10 mouse cellular contexts compared by ENCODE assay signal in the genomic region with DNA sequence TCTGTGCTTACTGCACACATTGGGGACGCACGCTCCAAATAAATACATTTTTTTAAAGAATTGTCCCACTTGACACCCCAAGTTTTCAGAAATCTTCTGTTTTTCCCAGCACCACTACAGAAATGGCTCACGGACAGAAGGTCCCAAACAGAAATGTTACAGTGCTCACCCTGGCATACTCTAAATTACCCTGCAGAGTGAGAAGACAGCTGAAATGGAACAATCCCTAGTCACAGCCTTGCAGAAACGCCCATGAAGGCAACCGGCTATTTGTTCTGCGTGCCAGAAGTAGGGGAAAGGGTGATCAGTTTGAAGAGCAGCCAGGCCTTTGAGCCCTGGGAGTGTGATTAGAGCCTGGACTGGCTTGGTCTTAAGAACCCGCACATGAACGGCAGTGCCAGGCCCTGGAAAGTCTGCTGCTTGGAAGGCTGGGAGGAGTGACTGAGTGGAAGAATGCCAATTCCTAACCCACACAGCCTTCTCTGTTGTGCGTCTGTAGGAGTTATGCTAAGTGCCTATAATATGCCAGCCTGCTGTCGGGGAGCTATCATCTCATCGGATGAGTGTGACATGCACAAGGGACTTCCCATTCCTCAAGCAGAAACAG. TPM values are rescaled to one million over a fixed set of nuclear protein-coding genes. Genes with fewer than 3 reads are reported as not detected.
A peak's percentile ranks its signal among the peaks of the same experiment; 100 is the strongest.
DNase-seq lines count a peak whose midpoint lies in the region; ATAC-seq and TF ChIP-seq lines count a peak whose summit lies in the region.
"Had no signal": no experiment of that assay in that cellular context is flagged by ENCODE, and none has a peak within 500 bp of the region (broad histone marks: within the 10 kb centered on the region; RNA-seq: fewer than 3 reads in every experiment).

No protein-coding gene starts in this region.

- H3K4me1 ChIP-seq in hindbrain, postnatal 0 days (ENCODE audit: insufficient read depth, low read length) = no peaks in the 10 kb centered on the region
- H3K4me1 ChIP-seq in hindbrain, embryonic 10.5 days (replicated peaks) = no peaks in the 10 kb centered on the region; the same call in 1 of the 2 replicates
- H3K4me1 ChIP-seq in embryonic facial prominence, embryonic 14.5 days (ENCODE audit: control insufficient read depth, insufficient read depth, low read length) = no peaks in the 10 kb centered on the region
- no peaks in the 10 kb centered on the region for H3K4me1 ChIP-seq in intestine, embryonic 16.5 days (ENCODE audit: control insufficient read depth, insufficient read depth, low read length)
- H3K4me1 ChIP-seq in liver, embryonic 12.5 days = no peaks in the 10 kb centered on the region
- H3K4me1 ChIP-seq: stomach, embryonic 15.5 days had no signal

- TF ChIP-seq CTCF in hindbrain, postnatal 0 days (IDR thresholded peaks at IDR 0.05; ENCODE audit: low read depth) = no peak

- H3K4me2 ChIP-seq in hindbrain, postnatal 0 days (ENCODE audit: low read depth, low read length) = no peak overlapping the region
- no peak overlapping the region for H3K4me2 ChIP-seq in embryonic facial prominence, embryonic 14.5 days (ENCODE audit: low read depth, low read length)
- H3K4me2 ChIP-seq in intestine, embryonic 16.5 days (ENCODE audit: low read depth, low read length) = no peak overlapping the region
- no peak overlapping the region for H3K4me2 ChIP-seq in liver, embryonic 12.5 days
- H3K4me2 ChIP-seq: stomach, embryonic 15.5 days had no signal

- peak; percentile 84 for ATAC-seq in hindbrain, postnatal 0 days
- ATAC-seq in embryonic facial prominence, embryonic 14.5 days (ENCODE audit: low read depth) = peak; percentile 57; the same call in 1 of the 2 replicates
- no peak for ATAC-seq in intestine, embryonic 16.5 days
- no peak for ATAC-seq in liver, embryonic 12.5 days

- no peaks in the 10 kb centered on the region for H3K36me3 ChIP-seq in hindbrain, postnatal 0 days (ENCODE audit: insufficient read depth, low read length)
- H3K36me3 ChIP-seq in hindbrain, embryonic 10.5 days = no peaks in the 10 kb centered on the region
- H3K36me3 ChIP-seq in embryonic facial prominence, embryonic 14.5 days (ENCODE audit: control insufficient read depth, insufficient read depth, low read length) = no peaks in the 10 kb centered on the region
- no peaks in the 10 kb centered on the region for H3K36me3 ChIP-seq in intestine, embryonic 16.5 days (ENCODE audit: control insufficient read depth, insufficient read depth, low read length)
- no peaks in the 10 kb centered on the region for H3K36me3 ChIP-seq in liver, embryonic 12.5 days
- H3K36me3 ChIP-seq: stomach, embryonic 15.5 days had no signal

- no peak overlapping the region for H3K4me3 ChIP-seq in hindbrain, postnatal 0 days (ENCODE audit: low read length)
- no peak overlapping the region for H3K4me3 ChIP-seq in hindbrain, embryonic 10.5 days
- no peak overlapping the region for H3K4me3 ChIP-seq in embryonic facial prominence, embryonic 14.5 days (ENCODE audit: low read depth, low read length)
- no peak overlapping the region for H3K4me3 ChIP-seq in intestine, embryonic 16.5 days (ENCODE audit: low read length)
- H3K4me3 ChIP-seq in liver, embryonic 12.5 days = no peak overlapping the region
- H3K4me3 ChIP-seq: megakaryocyte, embryonic 14.5 days; stomach, embryonic 15.5 days had no signal

- WGBS in hindbrain, postnatal 0 days = 43% methylated on average over 11 of the region's 11 CpGs
- 88% methylated on average over 11 of the region's 11 CpGs for WGBS in hindbrain, embryonic 10.5 days
- 60% methylated on average over 11 of the region's 11 CpGs for WGBS in embryonic facial prominence, embryonic 14.5 days
- 78% methylated on average over 11 of the region's 11 CpGs for WGBS in intestine, embryonic 16.5 days
- 67% methylated on average over 11 of the region's 11 CpGs for WGBS in liver, embryonic 12.5 days (ENCODE audit: insufficient replicate concordance)

- no peaks in the 10 kb centered on the region for H3K9me3 ChIP-seq in hindbrain, postnatal 0 days (ENCODE audit: low read length)
- H3K9me3 ChIP-seq in hindbrain, embryonic 10.5 days = no peaks in the 10 kb centered on the region
- H3K9me3 ChIP-seq in embryonic facial prominence, embryonic 14.5 days (ENCODE audit: control insufficient read depth, low read length) = no peaks in the 10 kb centered on the region
- no peaks in the 10 kb centered on the region for H3K9me3 ChIP-seq in intestine, embryonic 16.5 days (ENCODE audit: control insufficient read depth, low read length)
- no peaks in the 10 kb centered on the region for H3K9me3 ChIP-seq in liver, embryonic 12.5 days (replicated peaks)
- H3K9me3 ChIP-seq: megakaryocyte, embryonic 14.5 days; stomach, embryonic 15.5 days had no signal

- no peaks in the 10 kb centered on the region for H3K27me3 ChIP-seq in hindbrain, postnatal 0 days (ENCODE audit: insufficient read depth, low read length)
- no peaks in the 10 kb centered on the region for H3K27me3 ChIP-seq in hindbrain, embryonic 10.5 days (ENCODE audit: insufficient read depth, poor library complexity, severe bottlenecking)
- no peaks in the 10 kb centered on the region for H3K27me3 ChIP-seq in embryonic facial prominence, embryonic 14.5 days (replicated peaks; ENCODE audit: control insufficient read depth, insufficient read depth, low read length)
- H3K27me3 ChIP-seq in intestine, embryonic 16.5 days (replicated peaks; ENCODE audit: control insufficient read depth, insufficient read depth, low read length) = no peaks in the 10 kb centered on the region
- H3K27me3 ChIP-seq in liver, embryonic 12.5 days (replicated peaks) = peaks cover 5% of the 10 kb centered on the region; the same call in 1 of the 2 replicates
- H3K27me3 ChIP-seq: stomach, embryonic 15.5 days had no signal

- H3K27ac ChIP-seq in hindbrain, postnatal 0 days = no peak overlapping the region
- no peak overlapping the region for H3K27ac ChIP-seq in hindbrain, embryonic 10.5 days
- H3K27ac ChIP-seq in embryonic facial prominence, embryonic 14.5 days (replicated peaks; ENCODE audit: low read depth, low read length) = 0 out of 2 replicates have a peak overlapping the region, but pooled peaks have one; percentile 2
- no peak overlapping the region for H3K27ac ChIP-seq in intestine, embryonic 16.5 days (ENCODE audit: low read length)
- no peak overlapping the region for H3K27ac ChIP-seq in liver, embryonic 12.5 days
- H3K27ac ChIP-seq: stomach, embryonic 15.5 days had no signal

- no peak overlapping the region for H3K9ac ChIP-seq in hindbrain, postnatal 0 days (replicated peaks; ENCODE audit: low read length)
- no peak overlapping the region for H3K9ac ChIP-seq in embryonic facial prominence, embryonic 14.5 days (ENCODE audit: low read depth, low read length)
- no peak overlapping the region for H3K9ac ChIP-seq in intestine, embryonic 16.5 days (ENCODE audit: low read depth, low read length)
- H3K9ac ChIP-seq in liver, embryonic 12.5 days = no peak overlapping the region
- H3K9ac ChIP-seq: stomach, embryonic 15.5 days had no signal

- DNase-seq in hindbrain, postnatal 0 days (ENCODE audit: low spot score) = peak; percentile 70
- no peak for DNase-seq in hindbrain, embryonic 10.5 days (ENCODE audit: low spot score)
- peak; percentile 81 for DNase-seq in embryonic facial prominence, embryonic 14.5 days (ENCODE audit: low spot score)
- peak; percentile 38 for DNase-seq in kidney, postnatal 14 days
- DNase-seq in lung, postnatal 14 days = peak; percentile 7
- no peak for DNase-seq in urinary bladder, postnatal 14 days (ENCODE audit: low spot score)

RNA-seq across cellular contexts. Expression of gene Fdx1, which starts 22.2 kb away (rescaled TPM):
- total RNA-seq in hindbrain, postnatal 0 days (2014; rRNA removed) = 13.2 and 18.9 TPM in 2 replicates
- 47.6 and 50.7 TPM in 2 replicates for polyA plus RNA-seq in hindbrain, postnatal 0 days (2015; fragmentation: Nextera tagmentation; extraction: Ambion mirVana)
- 46.3 and 47.6 TPM in 2 replicates for polyA plus RNA-seq in hindbrain, embryonic 10.5 days (2016; fragmentation: Nextera tagmentation; extraction: Ambion mirVana)
- 75.2 and 78.8 TPM in 2 replicates for polyA plus RNA-seq in embryonic facial prominence, embryonic 14.5 days (2014; fragmentation: Nextera tagmentation; extraction: Ambion mirVana)
- polyA plus RNA-seq in intestine, embryonic 16.5 days (2015; fragmentation: Nextera tagmentation; extraction: Ambion mirVana) = 81.3 and 85.7 TPM in 2 replicates
- polyA plus RNA-seq in liver, embryonic 12.5 days (2016; fragmentation: Nextera tagmentation; extraction: Ambion mirVana) = 34.4 and 34.9 TPM in 2 replicates

Comparison
In these comparisons a context has a peak if more than half of its experiments do, and no peak if none do; other contexts are left out.
1. DNase-seq: peak in hindbrain, postnatal 0 days (single experiment), embryonic facial prominence, embryonic 14.5 days (single experiment), kidney, postnatal 14 days (single experiment) and lung, postnatal 14 days (single experiment); none in hindbrain, embryonic 10.5 days (single experiment) and urinary bladder, postnatal 14 days (single experiment).
2. ATAC-seq: peak in hindbrain, postnatal 0 days (single experiment) and embryonic facial prominence, embryonic 14.5 days (single experiment); none in intestine, embryonic 16.5 days (single experiment) and liver, embryonic 12.5 days (single experiment).